Mouse (Mus musculus): ENCODE measurements around the gene Hipk4. TPM values are rescaled to one million over a fixed set of nuclear protein-coding genes. Genes with fewer than 3 reads are reported as not detected.

Hipk4 gene
- 0.26 and 0.49 TPM in 2 replicates for polyA plus RNA-seq (2015; fragmentation: Nextera tagmentation; extraction: Ambion mirVana)

DNA sequence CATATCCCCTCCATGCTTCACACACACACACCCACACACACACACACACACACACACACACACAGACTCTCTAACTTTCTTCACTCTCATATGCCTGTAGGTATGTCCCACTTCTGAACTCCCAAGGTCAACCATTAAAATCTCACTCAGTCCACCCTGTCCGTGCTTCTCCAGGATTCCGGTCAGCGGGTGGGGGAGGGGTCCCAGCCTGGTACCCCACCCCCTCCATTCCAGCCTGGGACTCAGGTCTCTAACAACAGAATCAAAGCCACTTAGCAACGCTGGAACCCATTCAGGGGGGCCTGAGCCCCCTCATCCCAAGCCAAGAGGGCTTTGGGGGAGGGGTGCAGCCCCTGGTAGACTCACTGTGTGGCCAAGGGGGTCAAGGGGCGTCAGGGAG lies at the start of gene Hipk4:
Gene Hipk4 (plus strand): TSS at position 301 of the 400 bp plus-strand sequence.
- 57% methylated on average over 5 of the region's 5 CpGs for WGBS
- Histone ChIP-seq H3K4me1 (ENCODE audit: control insufficient read depth, insufficient read depth, low read length) (no peaks in the 10 kb centered on the region), H3K9ac (ENCODE audit: low read depth, low read length) (no peak within 1 kb of the TSS), H3K9me3 (ENCODE audit: control insufficient read depth, low read length) (no peaks in the 10 kb centered on the region), H3K27ac (ENCODE audit: low read length) (no peak within 1 kb of the TSS), H3K4me3 (ENCODE audit: low read length) (no peak within 1 kb of the TSS), H3K36me3 (ENCODE audit: control insufficient read depth, insufficient read depth, low read length) (no peaks in the 10 kb centered on the region), H3K27me3 (replicated peaks; ENCODE audit: control insufficient read depth, insufficient read depth, low read length) (no peaks in the 10 kb centered on the region), H3K4me2 (ENCODE audit: low read depth, low read length) (no peak within 1 kb of the TSS)
- ATAC-seq = no peak

DNA sequence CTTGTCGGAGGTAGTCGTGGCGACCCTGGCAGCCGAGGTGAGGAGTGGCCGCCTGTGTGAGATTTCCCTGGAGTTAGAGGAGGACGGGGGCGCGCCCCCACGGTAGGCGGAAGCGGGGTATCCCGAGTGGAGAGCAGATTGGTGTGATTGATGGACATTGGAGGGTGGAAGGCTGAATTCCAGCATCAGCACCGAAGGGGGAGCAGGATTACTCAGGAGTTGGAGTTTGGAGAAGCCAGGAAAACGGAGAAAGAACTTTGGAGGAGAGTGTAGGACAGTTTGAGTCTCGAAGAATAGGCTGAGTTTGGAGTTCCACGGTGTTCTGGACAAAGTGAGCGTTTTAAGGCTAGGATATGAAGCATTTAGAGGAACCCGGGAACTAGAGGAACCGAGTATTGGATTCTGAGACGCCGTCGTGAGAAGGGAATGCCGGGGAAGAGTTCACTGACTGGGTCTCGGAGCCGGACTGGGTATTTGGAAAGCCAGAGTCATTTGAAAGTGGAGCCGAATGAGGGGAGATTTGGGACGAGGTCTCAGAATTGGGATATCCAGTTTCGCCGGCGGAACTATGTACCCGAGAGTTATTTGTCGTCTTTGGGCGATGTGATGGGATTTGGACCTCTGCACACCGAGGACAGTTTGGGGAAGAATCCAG lies 49.1 kb upstream of the Hipk4 start:
- peak overlapping the region; percentile 81 for H3K9ac ChIP-seq (ENCODE audit: low read depth, low read length)
- H3K36me3 ChIP-seq (ENCODE audit: control insufficient read depth, insufficient read depth, low read length) = peaks cover 7% of the 10 kb centered on the region; the same call in 1 of the 2 replicates
- H3K27me3 ChIP-seq (replicated peaks; ENCODE audit: control insufficient read depth, insufficient read depth, low read length) = no peaks in the 10 kb centered on the region
- peak overlapping the region; percentile 80 for H3K4me3 ChIP-seq (ENCODE audit: low read length)
- ATAC-seq = no peak
- under 1% methylated on average over 34 of the region's 34 CpGs for WGBS
- peak overlapping the region; percentile 55 for H3K4me2 ChIP-seq (ENCODE audit: low read depth, low read length)
- no peaks in the 10 kb centered on the region for H3K9me3 ChIP-seq (ENCODE audit: control insufficient read depth, low read length)
- peak overlapping the region; percentile 94 for H3K27ac ChIP-seq (ENCODE audit: low read length)
- H3K4me1 ChIP-seq (ENCODE audit: control insufficient read depth, insufficient read depth, low read length) = peaks cover 24% of the 10 kb centered on the region

DNA sequence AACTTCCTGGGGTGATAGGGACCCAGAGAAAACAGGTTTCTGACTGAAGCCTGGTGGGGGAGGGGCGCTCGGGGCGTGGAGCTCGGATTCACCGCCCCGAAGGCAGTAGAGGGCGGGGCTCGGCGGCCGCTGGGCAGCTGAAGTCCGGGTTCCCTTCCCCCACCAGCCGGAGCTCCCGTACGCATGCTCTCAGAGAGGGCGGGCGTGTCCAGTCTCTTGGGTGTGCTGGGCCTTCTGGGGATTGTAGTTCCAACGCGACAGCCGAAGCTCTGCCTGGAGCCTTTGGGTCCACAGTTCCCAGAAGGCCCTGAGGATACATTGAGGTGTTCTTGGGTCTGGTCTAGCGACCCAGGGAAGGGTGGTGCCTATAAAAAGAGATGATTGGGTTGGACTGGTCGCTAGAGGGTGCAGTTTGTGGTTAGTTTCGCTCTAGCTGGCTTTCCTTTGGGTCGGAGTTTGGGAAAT lies 48.5 kb upstream of the Hipk4 start:
- H3K27me3 ChIP-seq (replicated peaks; ENCODE audit: control insufficient read depth, insufficient read depth, low read length) = no peaks in the 10 kb centered on the region
- WGBS = under 1% methylated on average over 23 of the region's 23 CpGs
- peak; percentile 92 for ATAC-seq

DNA sequence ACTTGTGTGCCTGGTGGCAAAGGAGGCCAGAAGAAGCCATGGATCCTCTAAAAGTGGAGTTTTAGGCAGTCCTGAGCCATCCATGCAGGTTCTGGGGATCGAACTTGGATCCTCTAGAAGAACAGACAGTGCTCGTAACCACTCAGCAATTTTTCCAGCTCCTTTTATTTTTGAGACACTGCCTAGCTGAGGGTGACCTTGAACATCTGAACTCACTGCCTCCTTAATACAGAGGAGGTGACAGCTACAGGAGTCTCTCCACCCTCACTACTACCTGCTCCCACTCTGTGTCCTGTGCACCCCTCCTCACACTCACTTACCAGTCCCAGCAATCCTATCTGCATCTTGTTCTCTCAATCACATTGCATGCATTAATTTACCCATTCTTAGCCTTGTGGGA lies 47.5 kb upstream of the Hipk4 start:
- ATAC-seq = no peak
- 91% methylated on average over 2 of the region's 2 CpGs for WGBS

More for the DNA sequence above, 48.5 kb upstream of the Hipk4 start:
- H3K36me3 ChIP-seq (ENCODE audit: control insufficient read depth, insufficient read depth, low read length) = peaks cover 7% of the 10 kb centered on the region; the same call in 1 of the 2 replicates
- peak overlapping the region; percentile 81 for H3K9ac ChIP-seq (ENCODE audit: low read depth, low read length)
- peak overlapping the region; percentile 80 for H3K4me3 ChIP-seq (ENCODE audit: low read length)
- peak overlapping the region; percentile 55 for H3K4me2 ChIP-seq (ENCODE audit: low read depth, low read length)
- peaks cover 24% of the 10 kb centered on the region for H3K4me1 ChIP-seq (ENCODE audit: control insufficient read depth, insufficient read depth, low read length)
- H3K27ac ChIP-seq (ENCODE audit: low read length) = peak overlapping the region; percentile 94
- H3K9me3 ChIP-seq (ENCODE audit: control insufficient read depth, low read length) = no peaks in the 10 kb centered on the region

DNA sequence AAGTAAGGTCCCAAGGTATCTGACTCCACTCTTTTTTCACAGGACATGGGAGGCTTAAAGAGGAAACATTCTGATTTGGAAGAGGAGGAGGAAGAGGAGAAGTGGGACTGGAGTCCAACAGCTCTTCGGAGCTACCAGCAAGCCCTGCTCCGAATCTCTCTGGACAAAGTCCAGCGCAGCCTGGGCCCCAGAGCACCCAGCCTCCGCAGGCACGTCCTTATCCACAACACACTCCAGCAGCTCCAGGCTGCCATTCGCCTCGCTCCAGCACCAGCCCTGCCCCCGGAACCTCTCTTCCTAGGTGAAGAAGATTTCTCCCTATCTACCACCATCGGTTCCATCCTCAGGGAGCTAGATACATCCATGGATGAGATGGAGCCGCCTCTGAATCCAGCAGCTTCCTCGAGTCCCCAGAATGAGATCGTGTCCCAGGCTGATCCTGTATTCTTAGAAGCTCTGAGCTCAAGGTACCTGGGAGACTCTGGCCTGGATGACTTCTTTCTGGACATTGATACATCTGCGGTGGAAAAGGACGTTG lies 46.9 kb upstream of the Hipk4 start:
- peak overlapping the region; percentile 21 for H3K4me3 ChIP-seq (ENCODE audit: low read length)

More for the DNA sequence above, 47.5 kb upstream of the Hipk4 start:
- Histone ChIP-seq H3K9ac (ENCODE audit: low read depth, low read length) (no peak overlapping the region), H3K27me3 (replicated peaks; ENCODE audit: control insufficient read depth, insufficient read depth, low read length) (no peaks in the 10 kb centered on the region), H3K27ac (ENCODE audit: low read length) (peak overlapping the region; percentile 82), H3K36me3 (ENCODE audit: control insufficient read depth, insufficient read depth, low read length) (peaks cover 7% of the 10 kb centered on the region; the same call in 1 of the 2 replicates), H3K9me3 (ENCODE audit: control insufficient read depth, low read length) (no peaks in the 10 kb centered on the region), H3K4me2 (ENCODE audit: low read depth, low read length) (peak overlapping the region; percentile 32), H3K4me3 (ENCODE audit: low read length) (0 out of 2 replicates have a peak overlapping the region, but pooled peaks have one; percentile 80), H3K4me1 (ENCODE audit: control insufficient read depth, insufficient read depth, low read length) (peaks cover 24% of the 10 kb centered on the region)

DNA sequence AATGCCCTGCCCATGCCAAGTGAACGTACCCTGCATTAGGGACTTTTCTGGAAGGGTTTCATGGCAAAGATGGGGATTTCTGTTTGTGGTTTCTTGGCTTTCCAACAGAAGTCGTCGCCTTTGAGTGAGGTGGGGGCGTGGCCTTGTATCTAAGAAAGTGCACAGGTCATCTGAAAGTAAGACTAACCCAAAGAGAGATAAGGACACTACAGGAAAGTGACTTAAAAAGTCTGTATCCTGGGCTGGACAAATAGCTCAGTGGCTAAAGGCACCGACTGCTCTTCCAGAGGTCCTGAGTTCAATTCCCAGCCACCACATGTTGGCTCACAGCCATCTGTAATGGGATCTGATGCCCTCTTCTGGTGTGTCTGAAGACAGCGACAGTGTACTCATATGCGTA lies 44.5 kb upstream of the Hipk4 start:
- Histone ChIP-seq H3K27me3 (replicated peaks; ENCODE audit: control insufficient read depth, insufficient read depth, low read length) (no peaks in the 10 kb centered on the region), H3K4me2 (ENCODE audit: low read depth, low read length) (0 out of 2 replicates have a peak overlapping the region, but pooled peaks have one; percentile 9), H3K4me1 (ENCODE audit: control insufficient read depth, insufficient read depth, low read length) (peaks cover 26% of the 10 kb centered on the region), H3K9ac (ENCODE audit: low read depth, low read length) (no peak overlapping the region), H3K4me3 (ENCODE audit: low read length) (no peak overlapping the region), H3K9me3 (ENCODE audit: control insufficient read depth, low read length) (no peaks in the 10 kb centered on the region), H3K36me3 (ENCODE audit: control insufficient read depth, insufficient read depth, low read length) (peaks cover 7% of the 10 kb centered on the region; the same call in 1 of the 2 replicates), H3K27ac (ENCODE audit: low read length) (peak overlapping the region; percentile 52)
- 80% methylated on average over 7 of the region's 7 CpGs for WGBS
- ATAC-seq = no peak

More for the DNA sequence above, 46.9 kb upstream of the Hipk4 start:
- H3K4me1 ChIP-seq (ENCODE audit: control insufficient read depth, insufficient read depth, low read length) = peaks cover 27% of the 10 kb centered on the region
- peak overlapping the region; percentile 46 for H3K9ac ChIP-seq (ENCODE audit: low read depth, low read length)
- peak overlapping the region; percentile 82 for H3K27ac ChIP-seq (ENCODE audit: low read length)
- H3K27me3 ChIP-seq (replicated peaks; ENCODE audit: control insufficient read depth, insufficient read depth, low read length) = no peaks in the 10 kb centered on the region
- 86% methylated on average over 14 of the region's 14 CpGs for WGBS
- H3K9me3 ChIP-seq (ENCODE audit: control insufficient read depth, low read length) = no peaks in the 10 kb centered on the region
- peaks cover 7% of the 10 kb centered on the region; the same call in 1 of the 2 replicates for H3K36me3 ChIP-seq (ENCODE audit: control insufficient read depth, insufficient read depth, low read length)
- peak overlapping the region; percentile 32 for H3K4me2 ChIP-seq (ENCODE audit: low read depth, low read length)
- ATAC-seq = no peak

DNA sequence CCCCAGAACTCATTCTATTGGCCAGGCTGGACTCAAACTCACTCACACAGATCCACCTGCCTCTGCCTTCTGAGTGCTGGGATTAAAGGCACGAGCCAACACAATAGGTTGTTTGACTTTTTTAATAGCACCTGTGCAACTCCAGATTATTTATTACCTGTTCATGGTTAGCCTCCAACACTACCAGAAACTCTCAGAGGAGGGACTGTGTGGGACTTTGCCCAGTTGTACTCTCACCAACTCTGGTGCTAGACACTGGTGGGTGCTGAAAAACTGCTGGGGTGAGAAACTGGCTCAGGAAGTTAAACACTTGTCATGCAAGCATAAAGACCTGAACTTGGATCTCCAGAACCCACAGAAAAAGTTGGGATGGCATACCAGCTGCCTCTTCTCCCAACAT lies 43.3 kb upstream of the Hipk4 start:
- Histone ChIP-seq H3K9me3 (ENCODE audit: control insufficient read depth, low read length) (no peaks in the 10 kb centered on the region), H3K4me3 (ENCODE audit: low read length) (peak overlapping the region; percentile 41), H3K27me3 (replicated peaks; ENCODE audit: control insufficient read depth, insufficient read depth, low read length) (no peaks in the 10 kb centered on the region), H3K27ac (ENCODE audit: low read length) (peak overlapping the region; percentile 86), H3K4me2 (ENCODE audit: low read depth, low read length) (peak overlapping the region; percentile 57), H3K9ac (ENCODE audit: low read depth, low read length) (0 out of 2 replicates have a peak overlapping the region, but pooled peaks have one; percentile 44), H3K36me3 (ENCODE audit: control insufficient read depth, insufficient read depth, low read length) (peaks cover 7% of the 10 kb centered on the region; the same call in 1 of the 2 replicates), H3K4me1 (ENCODE audit: control insufficient read depth, insufficient read depth, low read length) (peaks cover 26% of the 10 kb centered on the region)
- 49% methylated on average over 1 of the region's 1 CpGs for WGBS
- ATAC-seq = 0 out of 2 replicates have a peak, but pooled peaks have one; percentile 8

DNA sequence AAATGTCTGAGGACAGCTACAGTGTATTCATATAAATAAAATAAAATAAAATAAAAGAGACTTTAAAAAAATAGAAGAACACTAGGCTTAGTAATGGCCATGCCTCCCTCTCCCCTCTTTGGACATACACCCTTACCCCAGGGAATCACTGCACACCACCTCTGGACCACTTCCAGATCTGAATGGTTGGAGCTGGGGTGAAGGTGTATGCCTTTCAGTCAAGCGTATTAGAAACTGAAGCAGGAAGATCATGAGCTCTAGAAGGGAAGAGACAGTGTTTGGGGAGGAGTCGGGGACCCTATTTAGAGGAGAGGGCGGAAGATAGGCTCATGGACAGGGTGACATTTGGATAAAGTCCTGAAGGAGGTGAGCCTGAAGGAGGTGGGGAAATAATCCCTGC lies 42.6 kb upstream of the Hipk4 start:
- H3K27me3 ChIP-seq (replicated peaks; ENCODE audit: control insufficient read depth, insufficient read depth, low read length) = no peaks in the 10 kb centered on the region
- peak overlapping the region; percentile 64 for H3K9ac ChIP-seq (ENCODE audit: low read depth, low read length)
- no peaks in the 10 kb centered on the region for H3K9me3 ChIP-seq (ENCODE audit: control insufficient read depth, low read length)
- peak overlapping the region; percentile 41 for H3K4me3 ChIP-seq (ENCODE audit: low read length)
- peaks cover 23% of the 10 kb centered on the region for H3K4me1 ChIP-seq (ENCODE audit: control insufficient read depth, insufficient read depth, low read length)
- 46% methylated on average over 3 of the region's 3 CpGs for WGBS
- ATAC-seq = no peak
- H3K36me3 ChIP-seq (ENCODE audit: control insufficient read depth, insufficient read depth, low read length) = peaks cover 7% of the 10 kb centered on the region; the same call in 1 of the 2 replicates
- H3K27ac ChIP-seq (ENCODE audit: low read length) = peak overlapping the region; percentile 86
- peak overlapping the region; percentile 57 for H3K4me2 ChIP-seq (ENCODE audit: low read depth, low read length)

DNA sequence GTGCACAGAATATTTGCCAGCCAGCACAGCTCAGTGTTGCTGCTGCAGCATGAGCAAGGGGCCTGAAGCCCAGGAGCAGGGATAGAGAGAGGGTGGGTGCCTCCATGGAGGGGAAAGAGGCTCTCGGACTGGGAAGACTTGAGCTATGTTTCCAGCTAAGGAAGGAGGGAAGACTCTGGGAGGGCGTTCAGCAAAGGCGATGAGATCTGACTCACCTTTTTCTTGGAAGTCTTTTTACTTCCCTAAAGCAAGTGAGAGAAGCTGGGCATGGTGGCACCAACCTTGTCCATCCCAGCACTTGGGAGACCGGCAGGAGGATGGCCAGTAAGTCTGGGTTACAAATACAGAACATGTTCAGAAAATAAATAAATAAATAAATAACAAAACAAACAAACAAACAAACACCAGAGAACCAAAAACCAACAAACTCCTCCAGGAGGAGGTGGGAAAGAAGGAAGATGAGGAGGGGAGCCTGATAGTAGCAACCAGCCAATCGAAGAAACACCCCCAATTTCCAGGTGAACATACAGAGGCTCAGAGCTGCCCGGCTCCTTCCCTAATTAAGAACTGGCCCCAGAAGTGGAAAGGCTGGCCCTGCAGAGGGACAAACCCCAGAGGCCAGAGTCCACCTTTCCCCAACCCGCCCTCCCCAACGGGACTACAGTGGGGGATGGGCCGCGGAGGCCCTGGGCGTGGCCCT lies 42.0 kb upstream of the Hipk4 start:
- Histone ChIP-seq H3K4me1 (ENCODE audit: control insufficient read depth, insufficient read depth, low read length) (peaks cover 21% of the 10 kb centered on the region), H3K9me3 (ENCODE audit: control insufficient read depth, low read length) (no peaks in the 10 kb centered on the region), H3K36me3 (ENCODE audit: control insufficient read depth, insufficient read depth, low read length) (peaks cover 7% of the 10 kb centered on the region; the same call in 1 of the 2 replicates), H3K9ac (ENCODE audit: low read depth, low read length) (peak overlapping the region; percentile 64), H3K4me2 (ENCODE audit: low read depth, low read length) (peak overlapping the region; percentile 57), H3K27me3 (replicated peaks; ENCODE audit: control insufficient read depth, insufficient read depth, low read length) (no peaks in the 10 kb centered on the region), H3K27ac (ENCODE audit: low read length) (peak overlapping the region; percentile 86), H3K4me3 (ENCODE audit: low read length) (peak overlapping the region; percentile 41)
- peak; percentile 9; the same call in 1 of the 2 replicates for ATAC-seq
- 8% methylated on average over 10 of the region's 11 CpGs for WGBS
